Mouse (Mus musculus) brain, embryonic 14.5 days (tissue): ENCODE data around the gene Nfe2l2.

Experiments
- CTCF ChIP-seq: fragments of 200-500 bp; IDR thresholded peaks from 2 replicates; pipeline ENCODE4 v1.5.1; 2012; ENCODE audit warnings: inconsistent platforms, mild to moderate bottlenecking, moderate library complexity, borderline replicate concordance; ENCODE audit not compliant: insufficient read depth, insufficient read length; ENCODE audit errors: extremely low read depth
- POLR2A ChIP-seq: fragments of 200-500 bp; IDR thresholded peaks from 2 replicates; pipeline ENCODE4 v1.6.1; 2012; ENCODE audit warnings: mild to moderate bottlenecking, inconsistent platforms, borderline replicate concordance; ENCODE audit not compliant: poor library complexity, insufficient read depth, insufficient read length, severe bottlenecking; ENCODE audit errors: extremely low read depth

DNA sequence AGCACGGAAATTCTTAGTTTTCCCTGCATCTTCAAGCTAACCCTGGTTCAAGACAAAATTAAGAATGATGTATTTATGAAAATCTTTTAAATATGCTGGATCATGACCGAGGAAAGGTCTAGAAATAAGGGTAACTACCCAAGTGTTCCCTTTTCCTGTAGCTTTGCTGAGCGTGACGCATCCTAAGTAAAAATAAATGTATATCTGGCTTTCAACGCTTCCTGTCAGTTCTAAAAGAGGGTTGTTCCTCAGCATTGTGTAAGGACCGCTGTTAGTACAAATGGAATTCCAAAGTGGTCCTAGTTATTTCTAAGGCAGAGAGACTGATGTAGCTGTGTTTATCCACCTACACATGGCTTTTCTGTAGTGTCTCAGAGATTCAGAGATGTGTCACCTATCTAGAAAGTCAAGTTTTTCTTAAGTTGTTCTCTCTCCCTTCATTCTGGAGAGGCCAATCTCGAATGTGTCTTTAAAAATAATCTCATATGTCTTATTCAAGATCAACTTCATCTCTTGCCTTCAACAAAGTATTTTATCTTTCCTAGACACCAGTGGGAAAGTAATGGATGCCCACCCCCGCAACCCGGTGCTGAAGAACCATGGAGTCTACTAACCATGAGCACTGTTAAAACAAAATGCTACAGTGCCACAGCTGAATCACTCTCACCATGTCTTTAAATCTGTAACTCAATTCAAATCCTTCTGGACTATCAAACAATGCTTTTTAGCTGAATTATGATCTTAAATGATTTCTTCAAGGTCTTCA lies 2.4 kb downstream of the Nfe2l2 start:
- TF ChIP-seq CTCF (no peak), POLR2A (no peak)
